Mouse (Mus musculus) testis, adult 2 months (tissue): ENCODE data around the gene Maml3. TPM values are rescaled to one million over a fixed set of nuclear protein-coding genes. Genes with fewer than 3 reads are reported as not detected.

ENCODE experiments used
- H3K27ac ChIP-seq: fragments of 200-500 bp; 2 replicates; pipeline ENCODE4 v1.5.1; 2012; ENCODE audit warnings: low read depth, low read length; ENCODE audit not compliant: control insufficient read depth, insufficient read depth
- H3K27me3 ChIP-seq: fragments of 200-500 bp; 2 replicates; pipeline ENCODE4 v1.6.1; 2012; ENCODE audit warnings: mild to moderate bottlenecking, low read length, moderate library complexity; ENCODE audit not compliant: control insufficient read depth, insufficient read depth
- H3K36me3 ChIP-seq: fragments of 200-500 bp; 2 replicates; pipeline ENCODE4 v1.6.1; 2012; ENCODE audit warnings: mild to moderate bottlenecking, low read length; ENCODE audit not compliant: control insufficient read depth, insufficient read depth
- H3K4me1 ChIP-seq: fragments of 200-500 bp; 2 replicates; pipeline ENCODE4 v1.6.1; 2012; ENCODE audit warnings: low read length; ENCODE audit not compliant: control insufficient read depth, insufficient read depth
- H3K4me3 ChIP-seq: fragments of 200-500 bp; 2 replicates; pipeline ENCODE4 v1.5.1; 2012; ENCODE audit warnings: low read depth, mild to moderate bottlenecking, low read length, moderate library complexity, mixed read lengths; ENCODE audit not compliant: control insufficient read depth
- CTCF ChIP-seq: fragments of 200-500 bp; IDR thresholded peaks from 2 replicates; pipeline ENCODE4 v1.5.1; 2012; ENCODE audit warnings: low read depth, mild to moderate bottlenecking, inconsistent platforms, low read length, moderate library complexity; ENCODE audit not compliant: control insufficient read depth, insufficient read depth, insufficient replicate concordance
- POLR2A ChIP-seq: fragments of 200-500 bp; IDR thresholded peaks from 2 replicates; pipeline ENCODE4 v1.6.1; 2012; ENCODE audit warnings: low read depth, mild to moderate bottlenecking, inconsistent platforms, low read length, moderate library complexity; ENCODE audit not compliant: control insufficient read depth
- polyA plus RNA-seq: library from polyadenylated mRNA; depleted of rRNA; stranded (reverse); fragments of >200 nt; gene quantifications from 2 replicates; pipeline ENCODE4 v1.2.3, GENCODE M21; 2012

The Maml3 gene
- polyA plus RNA-seq, 1 experiment = 2.9 TPM

DNA sequence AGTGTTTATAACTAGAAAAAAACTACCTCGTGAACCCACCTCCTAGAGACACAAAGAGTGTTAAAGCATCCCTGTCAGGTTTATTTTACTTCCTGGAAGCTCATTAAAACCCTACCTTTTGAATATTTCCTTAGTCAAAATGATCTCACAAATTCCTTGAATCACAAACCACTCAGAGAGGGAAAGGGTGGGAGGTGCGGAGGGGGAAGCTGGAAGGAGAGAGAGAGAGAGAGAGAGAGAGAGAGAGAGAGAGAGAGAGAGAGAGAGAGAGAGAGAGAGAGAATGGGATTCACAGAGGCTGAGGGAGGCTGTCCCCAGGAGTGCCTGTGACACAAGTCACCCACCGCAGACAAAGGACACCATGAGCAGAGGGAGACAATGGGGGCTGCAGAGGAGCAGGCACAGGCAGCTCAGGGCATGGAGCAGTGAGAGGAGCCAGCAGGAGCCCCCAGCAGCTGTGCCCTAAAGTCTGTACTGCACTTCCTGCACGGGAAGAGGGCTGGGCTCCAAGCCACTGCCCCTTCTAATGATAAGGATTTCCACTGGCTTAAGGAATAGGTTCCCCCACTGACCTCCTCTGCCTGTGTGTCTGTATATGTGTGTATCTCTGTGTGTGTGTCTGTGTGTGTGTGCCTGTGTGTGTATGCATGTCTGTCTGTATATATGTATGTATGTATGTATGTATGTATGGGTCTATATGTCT lies 140.8 kb downstream of the Maml3 start:
- Histone ChIP-seq H3K4me1 (no peaks in the 10 kb centered on the region), H3K27me3 (no peaks in the 10 kb centered on the region), H3K4me3 (no peak overlapping the region), H3K27ac (no peak overlapping the region), H3K36me3 (no peaks in the 10 kb centered on the region)
- TF ChIP-seq CTCF = no peak
- TF ChIP-seq POLR2A = no peak

DNA sequence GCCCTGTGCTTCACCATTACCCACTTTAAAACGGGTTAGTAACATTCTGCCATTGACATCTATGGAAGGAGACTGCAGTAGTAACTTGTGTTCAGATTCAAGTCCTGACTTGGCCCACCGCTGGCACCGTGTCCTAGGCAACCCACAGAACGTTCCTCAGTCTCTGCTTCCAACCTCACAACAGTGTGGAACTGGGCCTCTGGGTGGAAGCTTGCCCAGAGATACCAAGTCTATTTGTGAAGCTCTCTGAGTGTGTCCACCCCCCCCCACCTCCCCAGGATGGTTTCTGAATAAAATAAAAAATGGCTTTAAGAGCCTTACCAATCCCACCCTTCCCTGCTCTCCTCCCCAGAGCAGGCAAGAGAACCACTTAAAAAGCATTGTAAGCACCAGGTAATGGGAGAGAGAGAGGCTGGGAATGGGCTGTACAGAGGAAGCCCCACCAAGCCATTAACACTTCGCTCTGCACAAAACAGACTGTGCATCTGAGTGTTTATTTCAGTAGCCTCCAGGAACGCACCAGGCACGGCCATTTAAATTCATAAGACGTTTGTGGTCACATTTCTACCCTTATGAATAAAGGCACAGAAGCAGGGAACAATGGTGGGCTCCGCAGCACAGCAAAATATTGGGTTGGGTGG lies 141.6 kb downstream of the Maml3 start:
- Histone ChIP-seq H3K4me1 (no peaks in the 10 kb centered on the region), H3K27ac (no peak overlapping the region), H3K4me3 (no peak overlapping the region), H3K27me3 (no peaks in the 10 kb centered on the region), H3K36me3 (no peaks in the 10 kb centered on the region)
- TF ChIP-seq POLR2A = no peak
- no peak for TF ChIP-seq CTCF

GRCm38 (mm10) chr3:51958751-51959150 lies 146.1 kb downstream of the Maml3 start:
- Histone ChIP-seq H3K27ac (no peak overlapping the region), H3K27me3 (no peaks in the 10 kb centered on the region), H3K4me1 (peaks cover 2% of the 10 kb centered on the region; the same call in 1 of the 2 replicates), H3K4me3 (no peak overlapping the region), H3K36me3 (no peaks in the 10 kb centered on the region)
- no peak for TF ChIP-seq POLR2A
- TF ChIP-seq CTCF = no peak

DNA sequence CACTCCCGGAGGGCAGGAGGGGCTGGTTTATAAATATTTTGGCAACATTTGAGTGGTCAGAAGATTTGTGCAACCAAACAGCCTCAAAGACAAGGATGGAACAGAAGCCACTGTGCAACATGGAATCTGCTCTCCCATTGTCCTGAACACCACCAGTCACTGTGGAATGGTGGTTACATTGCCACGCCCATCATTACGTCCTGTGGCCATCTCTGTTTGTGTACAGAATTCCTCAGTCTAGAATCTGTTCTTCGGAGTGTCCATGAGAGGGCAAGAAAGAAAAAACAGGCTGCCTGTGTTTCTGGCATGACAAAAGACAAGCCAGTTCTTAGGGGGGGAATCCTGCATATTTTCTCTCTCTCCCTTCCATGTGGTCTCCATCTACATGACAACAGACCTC lies 150.4 kb downstream of the Maml3 start:
- no peak overlapping the region for H3K27ac ChIP-seq
- peaks cover 7% of the 10 kb centered on the region; the same call in 1 of the 2 replicates for H3K4me1 ChIP-seq
- no peak for TF ChIP-seq CTCF
- no peaks in the 10 kb centered on the region for H3K36me3 ChIP-seq
- H3K27me3 ChIP-seq = no peaks in the 10 kb centered on the region
- H3K4me3 ChIP-seq = no peak overlapping the region

DNA sequence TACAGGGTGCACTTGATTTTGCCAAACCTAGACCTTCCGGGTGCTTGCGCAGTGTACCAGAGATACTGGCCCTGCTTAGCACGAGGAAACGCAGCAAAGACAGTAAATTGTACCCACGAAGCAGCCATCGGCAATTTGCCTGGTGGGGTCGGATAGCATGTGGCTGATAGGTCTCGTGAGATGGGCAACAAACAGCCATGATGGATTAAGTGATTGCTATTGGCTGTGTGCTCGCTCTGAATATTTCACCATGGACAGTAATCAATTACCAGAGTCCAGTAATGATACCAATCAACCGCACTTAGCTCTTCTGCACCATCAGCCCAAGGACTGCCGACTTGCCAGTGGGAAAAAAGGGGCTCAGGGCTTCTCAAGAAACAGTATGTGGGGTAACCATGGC lies 150.9 kb downstream of the Maml3 start:
- Histone ChIP-seq H3K27me3 (no peaks in the 10 kb centered on the region), H3K4me3 (no peak overlapping the region), H3K4me1 (peaks cover 7% of the 10 kb centered on the region; the same call in 1 of the 2 replicates), H3K27ac (no peak overlapping the region), H3K36me3 (no peaks in the 10 kb centered on the region)
- TF ChIP-seq POLR2A (no peak), CTCF (no peak)

- Histone ChIP-seq H3K4me3 (peak overlapping the region; percentile 32), H3K27ac (no peak overlapping the region), H3K36me3 (no peaks in the 10 kb centered on the region), H3K4me1 (peaks cover 7% of the 10 kb centered on the region; the same call in 1 of the 2 replicates), H3K27me3 (no peaks in the 10 kb centered on the region)
- TF ChIP-seq CTCF (no peak), POLR2A (no peak)
Measured at GRCm38 (mm10) chr3:51952728-51953623, 151.9 kb downstream of the Maml3 start.

GRCm38 (mm10) chr3:51952267-51952666 lies 152.6 kb downstream of the Maml3 start:
- H3K36me3 ChIP-seq = no peaks in the 10 kb centered on the region
- no peaks in the 10 kb centered on the region for H3K27me3 ChIP-seq
- TF ChIP-seq CTCF (no peak), POLR2A (no peak)
- H3K4me3 ChIP-seq = no peak overlapping the region
- peaks cover 7% of the 10 kb centered on the region; the same call in 1 of the 2 replicates for H3K4me1 ChIP-seq
- no peak overlapping the region for H3K27ac ChIP-seq
